Mouse (Mus musculus) MN1 (cell line): Measurements from ENCODE around the gene Schip1.

Source experiments
- DNase-seq: peaks from one replicate; pipeline ENCODE4 v3.0.0-alpha.2; 2016; ENCODE audit warnings: low spot score

Gene Schip1

GRCm38 (mm10) chr3:68130386-68130785 lies 65.8 kb downstream of the Schip1 start:
- no peak for DNase-seq

DNA sequence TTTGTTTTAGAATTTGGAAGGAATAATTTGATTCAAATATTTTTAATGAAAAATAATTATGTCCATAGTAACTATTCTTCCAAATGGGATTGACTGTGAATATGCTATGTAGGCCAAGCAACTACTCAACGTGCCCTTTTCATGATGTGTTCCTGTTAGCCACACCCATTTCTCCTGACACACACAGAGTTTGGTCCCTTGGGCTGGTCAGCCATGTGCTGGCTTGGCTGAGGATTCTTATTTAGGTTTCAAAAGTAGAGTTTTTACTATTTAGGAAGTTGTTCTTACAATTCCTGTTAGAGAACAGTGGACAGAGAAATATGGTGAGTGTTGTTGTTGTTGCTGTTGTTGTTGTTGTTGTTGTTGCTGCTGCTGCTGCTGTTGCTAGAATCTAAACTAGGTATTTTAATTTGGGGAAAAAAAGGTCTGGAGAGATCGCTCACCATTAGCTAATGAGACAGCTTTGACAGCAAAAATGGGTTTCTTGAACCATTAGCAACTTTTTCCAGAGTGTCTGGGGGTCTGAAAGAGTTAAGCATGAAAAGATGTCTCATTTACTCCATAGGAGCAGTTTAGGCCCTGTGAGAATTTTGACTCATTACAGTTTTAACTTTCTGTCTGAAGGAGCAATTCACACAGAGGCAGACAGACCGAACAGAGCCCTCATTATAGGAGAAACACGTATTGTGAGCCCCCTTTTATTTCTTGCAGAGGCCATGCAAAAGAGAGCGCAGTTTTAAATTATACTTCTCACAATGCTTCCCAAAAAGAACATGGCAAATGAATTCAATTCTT lies 74.4 kb downstream of the Schip1 start:
- DNase-seq: no peak

- no peak for DNase-seq
Observed at GRCm38 (mm10) chr3:68150688-68151087, 86.1 kb downstream of the Schip1 start.

- DNase-seq: no peak
Observed at GRCm38 (mm10) chr3:68160175-68160574, 95.6 kb downstream of the Schip1 start.

GRCm38 (mm10) chr3:68160760-68161159 lies 96.2 kb downstream of the Schip1 start:
- DNase-seq: no peak

- DNase-seq: no peak
Observed at GRCm38 (mm10) chr3:68178248-68178647, 113.6 kb downstream of the Schip1 start.

DNA sequence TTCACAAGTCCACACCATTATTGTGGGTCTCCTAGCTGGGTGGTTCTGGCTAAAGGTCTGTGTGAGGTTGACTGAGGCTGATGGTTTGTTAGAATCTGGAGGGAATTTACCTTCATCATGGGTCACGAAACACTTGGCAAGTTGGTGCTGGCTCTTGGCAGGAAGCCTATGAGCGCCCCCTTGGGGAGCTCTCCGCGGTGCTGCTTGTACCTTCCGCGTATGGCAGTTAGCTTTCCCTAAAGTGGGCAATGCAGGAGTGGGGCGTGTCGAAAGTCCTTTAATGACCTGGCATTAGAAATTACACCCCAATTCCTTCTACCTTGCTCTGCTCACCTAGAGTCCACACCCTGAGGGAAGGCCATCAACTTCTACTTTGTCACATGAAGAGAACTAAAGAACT lies 122.9 kb downstream of the Schip1 start:
- DNase-seq: no peak

GRCm38 (mm10) chr3:68189100-68189499 lies 124.5 kb downstream of the Schip1 start:
- DNase-seq: no peak

DNA sequence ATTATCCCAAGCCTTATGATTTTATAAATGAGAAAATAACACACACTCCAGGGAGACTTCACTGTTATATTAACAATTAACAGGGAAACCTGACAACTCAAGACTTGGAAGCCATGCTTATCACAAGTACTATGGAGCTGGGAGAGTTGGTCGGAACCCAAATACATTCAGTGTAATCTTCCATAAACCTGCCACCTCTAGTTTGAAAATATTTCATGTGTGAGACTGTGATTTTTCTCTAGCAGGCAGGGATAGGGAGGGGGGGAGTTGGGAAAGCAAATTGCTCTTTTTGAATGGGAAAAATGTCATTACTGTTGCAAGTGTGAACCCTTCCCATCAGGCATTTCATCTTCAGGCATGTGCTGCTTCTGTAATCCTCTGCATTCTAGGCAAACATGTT lies 132.3 kb downstream of the Schip1 start:
- no peak for DNase-seq

DNA sequence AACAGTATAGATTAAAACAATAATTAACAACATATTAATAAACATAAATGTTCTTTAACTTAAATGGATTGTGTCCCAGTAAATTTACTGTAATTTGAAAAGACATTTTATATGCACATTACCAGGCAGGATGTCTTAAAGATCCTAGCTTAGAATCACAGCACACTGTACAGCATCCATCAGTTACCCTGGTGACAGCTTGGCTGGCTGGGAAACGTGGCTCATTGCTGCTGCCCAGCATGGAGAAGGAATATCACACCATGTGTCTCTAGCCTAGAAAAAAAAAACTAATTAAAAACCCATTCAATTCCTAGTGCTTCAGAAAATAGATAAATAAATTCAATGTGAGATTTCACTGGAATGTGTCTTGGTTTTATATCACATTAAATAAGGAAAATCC lies 136.6 kb downstream of the Schip1 start:
- DNase-seq: no peak

DNA sequence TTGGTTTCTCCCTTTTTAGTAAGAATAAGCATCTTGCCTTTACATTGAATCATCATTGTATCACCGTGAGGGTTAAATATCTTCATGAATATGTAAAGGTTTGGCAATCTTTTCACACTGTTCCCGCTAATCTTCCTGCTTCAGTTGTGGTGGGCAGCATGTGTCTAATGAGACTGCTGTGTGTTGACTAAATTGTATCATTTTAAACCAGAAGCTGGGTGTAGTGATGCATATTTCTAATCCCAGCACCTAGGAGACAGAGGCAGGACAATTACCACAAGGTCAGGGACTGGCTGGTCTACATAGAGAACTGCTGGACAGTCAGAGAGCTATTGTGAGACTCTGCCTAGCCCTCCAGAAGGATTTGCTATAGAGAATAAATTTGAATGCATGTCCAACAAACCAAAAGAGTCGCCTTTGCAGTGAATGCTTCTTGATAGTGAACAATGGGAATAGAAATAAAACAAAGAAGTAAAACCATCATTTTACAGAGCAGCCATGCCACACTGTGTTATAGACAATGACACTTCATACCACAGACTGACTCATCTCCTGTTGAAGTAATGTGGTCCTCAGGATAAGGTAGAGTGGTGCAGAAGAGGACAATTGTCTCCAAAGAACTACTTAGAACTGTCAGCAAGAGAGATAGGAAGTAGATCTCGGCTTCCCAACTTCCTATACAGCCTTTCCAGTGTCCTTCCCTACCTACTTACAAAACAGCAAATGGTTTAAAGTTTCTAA lies 137.7 kb downstream of the Schip1 start:
- DNase-seq: no peak

DNA sequence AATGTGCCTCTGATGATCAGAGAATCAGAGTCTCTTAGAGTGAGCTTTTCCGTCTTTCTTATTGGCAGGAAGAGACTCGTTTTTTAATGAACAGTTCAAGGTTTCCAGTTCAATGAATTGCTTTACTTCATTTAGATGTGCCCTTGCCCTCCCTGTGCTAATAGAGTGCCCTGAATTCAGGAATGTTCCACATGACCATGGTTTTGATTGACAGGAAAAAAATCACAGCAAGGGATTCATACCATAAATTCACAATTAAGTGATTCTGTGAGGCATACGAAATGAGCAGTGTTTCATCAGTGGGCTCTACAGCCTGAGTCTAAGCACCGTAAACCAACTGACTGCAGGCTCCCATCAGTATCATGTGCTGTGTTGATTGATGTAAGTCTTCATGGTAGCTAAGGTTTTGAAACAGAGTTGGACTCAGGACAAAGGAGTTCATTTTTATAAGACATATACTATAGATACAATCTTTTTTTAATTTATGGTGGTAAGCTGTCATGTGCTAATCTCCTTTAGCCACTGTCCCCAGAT lies 139.4 kb downstream of the Schip1 start:
- no peak for DNase-seq

DNA sequence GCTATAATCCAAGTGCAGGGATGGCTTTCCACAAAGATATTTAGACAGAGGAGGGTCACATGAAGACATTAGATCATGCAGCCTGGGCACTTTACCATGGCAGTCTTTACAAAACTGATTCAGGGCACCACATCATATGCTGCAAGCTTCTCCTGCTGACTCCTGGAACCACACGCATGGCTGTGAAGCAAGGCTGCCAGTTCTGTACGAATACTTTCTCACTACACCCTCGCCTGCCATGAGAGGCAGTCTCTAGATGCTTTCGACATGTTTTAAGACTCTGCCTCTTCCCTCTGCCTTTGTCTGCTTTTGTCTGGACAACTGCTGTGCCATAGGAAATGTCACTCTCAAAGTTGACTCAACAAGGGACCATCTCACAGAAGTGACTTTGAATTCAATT lies 145.8 kb downstream of the Schip1 start:
- no peak for DNase-seq

GRCm38 (mm10) chr3:68221452-68221851 lies 156.8 kb downstream of the Schip1 start:
- DNase-seq: no peak

DNA sequence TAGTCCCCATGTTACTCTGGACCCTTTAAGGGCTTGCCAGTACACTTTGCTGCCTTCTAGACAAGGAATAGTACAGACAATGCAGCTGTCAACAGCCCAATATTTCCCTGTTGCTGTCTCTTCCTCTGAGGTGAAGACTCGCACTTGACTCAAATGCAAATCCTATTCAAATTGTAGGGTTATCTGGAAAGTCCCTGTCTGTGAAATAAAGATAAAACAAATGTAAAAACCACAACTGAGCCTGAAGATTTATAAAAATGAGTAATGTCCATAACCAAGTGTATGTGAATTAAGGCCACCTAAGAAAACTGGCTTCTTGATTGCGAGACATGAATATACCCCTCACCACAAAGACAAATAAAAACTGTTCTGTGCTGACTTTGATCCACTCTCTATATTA lies 175.3 kb downstream of the Schip1 start:
- no peak for DNase-seq

DNA sequence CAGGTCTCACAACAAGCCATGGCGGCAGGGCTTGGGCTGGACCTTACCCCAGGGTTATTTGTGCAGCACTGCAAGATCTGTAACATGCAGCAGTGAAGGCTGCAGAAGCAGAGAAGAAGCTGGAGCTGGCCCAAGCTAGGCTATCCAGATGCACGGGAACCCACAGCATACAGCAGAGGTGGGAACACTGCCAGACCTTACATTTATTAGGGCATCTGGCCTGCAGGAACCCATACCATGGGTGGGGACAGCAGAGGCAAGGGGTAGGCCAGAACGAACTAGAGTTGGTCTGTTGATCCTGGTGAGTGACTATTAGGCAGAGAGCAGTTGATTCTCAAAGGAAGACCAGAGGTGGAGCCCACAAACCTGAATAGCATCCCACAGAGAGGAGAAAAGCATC lies 178.6 kb downstream of the Schip1 start:
- DNase-seq: no peak

DNA sequence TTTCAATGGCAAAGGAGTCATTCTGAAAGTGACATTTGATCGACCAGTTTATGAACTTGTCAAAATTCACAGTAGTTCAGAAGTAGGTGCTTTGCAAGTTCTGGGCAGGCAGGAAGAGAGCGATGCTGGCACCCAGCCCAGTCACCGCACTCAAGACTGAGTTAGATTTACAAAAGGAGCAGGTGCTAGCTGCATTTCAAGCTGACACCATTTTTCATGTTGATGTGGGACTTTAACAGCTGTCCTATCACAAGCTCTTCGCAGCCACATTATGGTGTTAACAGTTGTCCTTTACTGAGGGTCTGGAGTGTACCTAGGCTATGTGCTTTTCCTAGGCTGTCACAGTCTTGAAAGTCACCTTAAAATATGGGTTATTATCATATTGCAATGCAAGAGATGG lies 181.6 kb downstream of the Schip1 start:
- no peak for DNase-seq

DNA sequence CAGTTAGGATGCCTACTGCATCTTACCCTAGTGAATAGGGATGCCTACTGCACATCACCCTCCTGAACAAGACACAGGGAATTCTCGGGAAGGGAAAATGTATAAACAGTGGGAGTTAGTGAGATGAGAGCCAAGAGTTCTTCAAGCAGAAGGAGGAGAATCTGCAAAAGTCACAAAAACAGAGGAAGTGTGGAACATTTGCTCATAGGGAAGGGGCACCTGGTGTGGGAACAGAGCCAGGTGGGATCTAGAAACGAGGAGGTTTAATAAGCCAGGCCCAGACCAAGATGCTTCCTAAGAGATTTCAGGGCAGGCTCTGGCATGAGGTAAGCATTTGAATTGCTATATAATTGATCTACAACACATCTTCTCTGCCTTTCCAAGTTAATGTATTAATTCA lies 186.0 kb downstream of the Schip1 start:
- DNase-seq: no peak

DNA sequence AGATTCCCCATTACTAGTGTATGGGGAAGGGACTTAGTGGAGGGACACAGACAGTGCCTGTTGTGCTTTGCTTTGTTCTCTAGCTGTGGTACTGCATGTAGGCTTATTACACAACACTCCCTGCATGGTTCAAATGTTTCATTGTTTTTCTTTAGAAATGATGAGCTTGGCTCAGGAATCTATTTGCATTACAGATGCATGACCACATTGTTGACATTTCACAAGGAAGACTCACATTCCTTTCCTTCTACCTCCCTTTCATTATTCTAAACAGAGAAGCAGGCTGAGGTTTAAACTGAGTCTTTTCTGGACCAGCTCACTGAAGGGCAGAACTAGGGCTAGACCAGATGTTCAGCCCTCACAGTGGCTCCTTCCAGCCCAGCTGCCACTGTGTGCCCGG lies 187.7 kb downstream of the Schip1 start:
- no peak for DNase-seq

GRCm38 (mm10) chr3:68262304-68262703 lies 197.7 kb downstream of the Schip1 start:
- DNase-seq: no peak

- DNase-seq: no peak
Observed at GRCm38 (mm10) chr3:68267905-68268304, 203.3 kb downstream of the Schip1 start.

GRCm38 (mm10) chr3:68269251-68269650 lies 204.6 kb downstream of the Schip1 start:
- DNase-seq: no peak

GRCm38 (mm10) chr3:68270246-68270645 lies 205.6 kb downstream of the Schip1 start:
- DNase-seq: no peak
